Mouse (Mus musculus) liver, embryonic 14.5 days (tissue): ENCODE data around the gene Kcna2. TPM values are rescaled to one million over a fixed set of nuclear protein-coding genes. Genes with fewer than 3 reads are reported as not detected.

Experiments
- ATAC-seq: fragments of 200-750 bp; cut with Nextera tagmentation; 2 replicates; pipeline ENCODE4 v1.8.0; 2017; ENCODE audit warnings: moderate number of reproducible peaks, mild to moderate bottlenecking, moderate library complexity; ENCODE audit not compliant: insufficient read depth
- DNase-seq, 3 experiments: peaks; one replicate each; pipeline ENCODE4 v3.0.0-alpha.2; 2012 to 2013; ENCODE audit warnings: low read depth in 3 of 3, low spot score in 3 of 3
- H3K27ac ChIP-seq: fragments of 300-500 bp; sonication (generic); 2 replicates; pipeline ENCODE4 v1.5.1; 2014; ENCODE audit warnings: moderate library complexity, mild to moderate bottlenecking, control low read depth, inconsistent platforms
- H3K27me3 ChIP-seq: fragments of 300-500 bp; sonication (generic); 2 replicates; pipeline ENCODE4 v1.6.1; 2014; ENCODE audit warnings: mild to moderate bottlenecking, low read length, moderate library complexity; ENCODE audit not compliant: control insufficient read depth, insufficient read depth
- H3K36me3 ChIP-seq: fragments of 300-500 bp; sonication (generic); replicated peaks from 2 replicates; pipeline ENCODE4 v1.6.1; 2014; ENCODE audit warnings: low read depth; ENCODE audit not compliant: control insufficient read depth, insufficient read depth
- H3K4me1 ChIP-seq, 2 experiments: fragments of 200-500 bp in 1 of 2; fragments of 300-500 bp in 1 of 2; sonication (generic) in 1 of 2; replicated peaks; 2 replicates each; pipeline ENCODE4 v1.6.1; 2012 to 2014; ENCODE audit warnings: antibody characterized with exemption in 1 of 2, inconsistent platforms in 1 of 2, low read length in 1 of 2; ENCODE audit not compliant: control insufficient read depth in 2 of 2, insufficient read depth in 2 of 2
- H3K4me2 ChIP-seq: fragments of 300-500 bp; sonication (generic); 2 replicates; pipeline ENCODE4 v1.6.1; 2014; ENCODE audit warnings: low read depth, mild to moderate bottlenecking, control low read depth, moderate library complexity
- H3K4me3 ChIP-seq, 2 experiments: fragments of 200-500 bp in 1 of 2; fragments of 300-500 bp in 1 of 2; sonication (generic) in 1 of 2; 2 replicates each; pipeline ENCODE4 v1.5.1; 2012 to 2014; ENCODE audit warnings: low read depth in 2 of 2, low read length in 2 of 2, mild to moderate bottlenecking in 2 of 2, control low read depth in 1 of 2, inconsistent platforms in 1 of 2, moderate library complexity in 1 of 2; ENCODE audit not compliant: insufficient read depth in 1 of 2
- H3K9ac ChIP-seq: fragments of 300-500 bp; sonication (generic); replicated peaks from 2 replicates; pipeline ENCODE4 v1.6.1; 2014; ENCODE audit warnings: mild to moderate bottlenecking, control low read depth, moderate library complexity
- H3K9me3 ChIP-seq: fragments of 300-500 bp; sonication (generic); 2 replicates; pipeline ENCODE4 v1.6.1; 2016; ENCODE audit warnings: low read length, mixed read lengths; ENCODE audit not compliant: control insufficient read depth
- CTCF ChIP-seq: IDR thresholded peaks from 2 replicates; pipeline ENCODE4 v1.5.1; 2016; ENCODE audit warnings: antibody characterized with exemption, low read depth, control low read depth
- EP300 ChIP-seq: IDR thresholded peaks from 2 replicates; pipeline ENCODE4 v1.6.1; 2016; ENCODE audit warnings: antibody characterized with exemption, low read depth
- WGBS: fragments of 180-500 bp; shearing (Covaris S2); extraction: QIAGEN DNeasy Blood & Tissue Kit; methylation state at CpG from one replicate; pipeline ENCODE4 v1.1.7; 2014; ENCODE audit not compliant: insufficient replicate concordance; 5-methylcytosine and 5-hydroxymethylcytosine counted together
- polyA plus RNA-seq, 2 experiments: library from polyadenylated mRNA; depleted of rRNA in 1 of 2; stranded (reverse) in 1 of 2; unstranded in 1 of 2; fragments of >200 nt; fragmentation: Nextera tagmentation in 1 of 2; extraction: Ambion mirVana in 1 of 2; gene quantifications; 2 replicates each; pipeline versions ENCODE4 v1.2.1 to v1.2.3; 2012 to 2014

Kcna2 gene
- polyA plus RNA-seq, 2 experiments, result 0.06 to 0.15 TPM

GRCm38 (mm10) chr3:107130661-107131326, 29.8 kb downstream of the Kcna2 start:
- no peaks in the 10 kb centered on the region for H3K4me1 ChIP-seq
- no peak overlapping the region for H3K9ac ChIP-seq
- H3K4me3 ChIP-seq, result no peak overlapping the region
- H3K9me3 ChIP-seq, result no peaks in the 10 kb centered on the region
- no peak overlapping the region for H3K4me2 ChIP-seq
- TF ChIP-seq EP300 (no peak), CTCF (no peak)
- 51% methylated on average over 4 of the region's 4 CpGs for WGBS
- H3K27me3 ChIP-seq, result no peaks in the 10 kb centered on the region
- H3K36me3 ChIP-seq, result no peaks in the 10 kb centered on the region
- ATAC-seq (no peak), DNase-seq (no peak)
- H3K27ac ChIP-seq, result no peak overlapping the region

GRCm38 (mm10) chr3:107131846-107132245, 30.9 kb downstream of the Kcna2 start:
- 57% methylated on average over 6 of the region's 6 CpGs for WGBS
- Histone ChIP-seq H3K4me1 (no peaks in the 10 kb centered on the region), H3K4me3 (no peak overlapping the region), H3K27ac (no peak overlapping the region), H3K4me2 (no peak overlapping the region), H3K27me3 (no peaks in the 10 kb centered on the region), H3K9me3 (no peaks in the 10 kb centered on the region), H3K9ac (no peak overlapping the region), H3K36me3 (no peaks in the 10 kb centered on the region)
- DNase-seq (no peak), ATAC-seq (no peak)
- TF ChIP-seq CTCF (no peak), EP300 (no peak)

GRCm38 (mm10) chr3:107132651-107133050, 31.7 kb downstream of the Kcna2 start:
- Histone ChIP-seq H3K9me3 (no peaks in the 10 kb centered on the region), H3K27ac (no peak overlapping the region), H3K27me3 (no peaks in the 10 kb centered on the region), H3K9ac (no peak overlapping the region), H3K4me1 (no peaks in the 10 kb centered on the region), H3K36me3 (no peaks in the 10 kb centered on the region), H3K4me3 (no peak overlapping the region), H3K4me2 (no peak overlapping the region)
- ATAC-seq (no peak), DNase-seq (no peak)
- 73% methylated on average over 6 of the region's 6 CpGs for WGBS
- TF ChIP-seq CTCF (no peak), EP300 (no peak)

GRCm38 (mm10) chr3:107134457-107134856, 33.5 kb downstream of the Kcna2 start:
- H3K36me3 ChIP-seq, result no peaks in the 10 kb centered on the region
- no peak for DNase-seq
- H3K4me2 ChIP-seq, result no peak overlapping the region
- no peaks in the 10 kb centered on the region for H3K9me3 ChIP-seq
- no peak for ATAC-seq
- WGBS, result 43% methylated on average over 3 of the region's 3 CpGs
- no peak overlapping the region for H3K9ac ChIP-seq
- H3K27ac ChIP-seq, result no peak overlapping the region
- TF ChIP-seq EP300 (no peak), CTCF (no peak)
- H3K4me1 ChIP-seq, result no peaks in the 10 kb centered on the region
- H3K4me3 ChIP-seq, result no peak overlapping the region
- H3K27me3 ChIP-seq, result no peaks in the 10 kb centered on the region

- ATAC-seq, result no peak
- H3K4me1 ChIP-seq, result no peaks in the 10 kb centered on the region
- no peaks in the 10 kb centered on the region for H3K27me3 ChIP-seq
- TF ChIP-seq EP300 (no peak), CTCF (no peak)
- H3K4me3 ChIP-seq, result no peak overlapping the region
- H3K36me3 ChIP-seq, result no peaks in the 10 kb centered on the region
- no peak for DNase-seq
- WGBS, result 66% methylated on average over 7 of the region's 7 CpGs
- no peak overlapping the region for H3K9ac ChIP-seq
- H3K9me3 ChIP-seq, result no peaks in the 10 kb centered on the region
- no peak overlapping the region for H3K4me2 ChIP-seq
- H3K27ac ChIP-seq, result no peak overlapping the region
These were observed 46.2 kb downstream of the Kcna2 start for GRCm38 (mm10) chr3:107147126-107147525.
